ENCODE assay signal across 18 mouse cellular contexts in genomic region chr4:69896111-69896510, GRCm38 (mm10).
"Had no signal": no experiment of that assay in that cellular context is flagged by ENCODE, and none has a peak within 500 bp of the region (broad histone marks: within the 10 kb centered on the region; RNA-seq: fewer than 3 reads in every experiment).

No protein-coding gene starts in this region.

- DNase-seq: lung, adult 18-20 months; lung, embryonic 14.5 days; lung, postnatal 10 days; lung, postnatal 4 days; midbrain, embryonic 14.5 days; retina, postnatal 1 day; right cerebral cortex, postnatal 14 days; right cerebral cortex, postnatal 4 days; spleen, adult 18-20 months; thymus, adult 18-20 months; thymus, postnatal 14 days; thymus, postnatal 36 days had no signal

- H3K4me3 ChIP-seq: midbrain, embryonic 10.5 days; midbrain, embryonic 12.5 days; myocyte; neural tube, embryonic 13.5 days; neural tube, embryonic 15.5 days had no signal

- H3K27ac ChIP-seq: midbrain, embryonic 10.5 days; midbrain, embryonic 12.5 days; neural tube, embryonic 13.5 days; neural tube, embryonic 15.5 days had no signal

- ATAC-seq: midbrain, embryonic 16.5 days had no signal
